Mouse (Mus musculus): ENCODE results near the gene Slc6a5. TPM values are rescaled to one million over a fixed set of nuclear protein-coding genes. Genes with fewer than 3 reads are reported as not detected.
"Not testable (repeated sequence)": the region's sequence is repeated elsewhere in the genome, so short reads cannot be mapped to it uniquely, and the experiment has no call there.

The Slc6a5 gene
- total RNA-seq, 2 experiments from 2014 or later: 4.5 to 8.8 TPM

DNA sequence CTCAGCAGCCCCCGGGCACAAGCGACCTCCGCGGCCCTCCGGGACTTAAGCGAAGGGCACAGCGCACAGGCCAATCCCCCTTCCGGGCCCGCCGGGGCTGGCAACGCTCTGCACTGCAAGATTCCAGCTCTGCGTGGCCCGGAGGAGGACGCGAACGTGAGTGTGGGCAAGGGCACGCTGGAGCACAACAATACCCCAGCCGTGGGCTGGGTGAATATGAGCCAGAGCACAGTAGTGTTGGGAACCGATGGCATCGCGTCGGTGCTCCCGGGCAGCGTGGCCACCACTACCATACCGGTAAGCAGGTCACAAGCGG, 2.0 kb downstream of the Slc6a5 start:
- DNase-seq (ENCODE audit: low spot score in 2 of 2): no peak

DNA sequence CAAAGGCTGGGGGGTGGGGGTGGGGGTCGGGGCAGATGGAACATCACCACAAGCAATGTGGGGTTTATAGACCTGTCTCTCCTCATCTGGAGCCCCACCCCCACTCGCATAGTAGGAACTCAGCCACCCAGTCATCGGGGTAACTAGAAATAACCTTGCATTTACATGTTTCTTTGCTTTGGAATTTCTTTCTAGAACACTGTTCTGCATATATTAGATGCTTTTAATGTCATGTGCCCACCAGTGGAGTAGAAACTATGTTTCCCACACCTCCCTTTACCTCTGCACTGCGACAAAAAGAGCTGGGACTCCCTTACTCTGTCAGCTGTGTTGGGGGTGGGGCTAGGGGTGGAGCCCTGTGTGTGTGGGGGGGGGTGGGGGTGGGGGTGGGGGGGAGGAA, 3.2 kb downstream of the Slc6a5 start:
- DNase-seq (ENCODE audit: low spot score in 2 of 2): no peak

DNA sequence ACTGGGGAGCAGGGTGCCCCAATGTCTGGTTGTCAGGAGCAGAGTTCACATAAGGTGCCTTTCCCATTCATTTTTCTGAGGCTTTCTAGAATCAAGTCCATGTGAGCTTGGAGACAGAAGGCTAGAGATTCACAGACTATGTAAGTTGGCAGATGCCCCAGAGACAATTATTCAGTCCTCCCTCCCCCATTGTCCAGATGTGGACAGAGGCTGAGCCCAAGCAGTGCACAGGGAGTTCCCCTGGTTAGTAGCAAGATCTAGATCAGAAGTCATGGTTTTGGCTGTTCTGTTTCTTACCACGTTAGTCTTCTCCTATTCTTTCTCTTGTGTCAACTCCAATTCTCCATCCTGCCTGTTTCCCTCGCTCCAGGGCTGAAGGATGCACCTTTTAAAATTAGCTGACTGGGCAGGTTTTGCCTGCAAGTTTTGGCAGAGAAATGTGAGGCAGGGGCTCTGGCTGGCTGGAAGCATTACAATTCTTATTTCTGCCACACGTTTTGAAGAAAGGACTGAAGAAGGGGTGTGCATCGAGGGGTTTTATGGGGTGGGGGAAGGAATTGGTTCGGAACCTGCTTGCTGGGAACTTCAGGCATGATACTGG, 3.9 kb downstream of the Slc6a5 start:
- no peak for DNase-seq (ENCODE audit: low spot score in 2 of 2)

DNA sequence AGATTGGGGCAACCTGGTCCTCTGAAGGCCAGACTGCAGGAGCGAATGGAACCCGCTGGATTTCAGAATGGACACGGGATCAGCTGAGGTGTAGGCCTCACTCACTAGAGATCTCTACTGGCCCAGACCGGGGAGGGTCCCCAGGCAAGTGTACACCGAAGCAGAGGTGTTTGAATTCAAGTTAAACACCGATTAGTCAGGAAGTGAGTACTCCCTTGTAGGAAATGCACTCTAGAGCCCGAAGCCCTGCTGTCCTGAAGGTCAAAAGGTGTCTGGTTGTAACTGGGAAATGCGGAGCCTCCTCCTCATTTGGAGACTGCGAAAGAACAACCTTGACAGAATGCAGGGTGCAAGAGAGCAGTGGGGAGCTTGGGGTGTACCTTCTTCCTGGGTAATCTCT, 5.0 kb downstream of the Slc6a5 start:
- DNase-seq (ENCODE audit: low spot score in 2 of 2): no peak

DNA sequence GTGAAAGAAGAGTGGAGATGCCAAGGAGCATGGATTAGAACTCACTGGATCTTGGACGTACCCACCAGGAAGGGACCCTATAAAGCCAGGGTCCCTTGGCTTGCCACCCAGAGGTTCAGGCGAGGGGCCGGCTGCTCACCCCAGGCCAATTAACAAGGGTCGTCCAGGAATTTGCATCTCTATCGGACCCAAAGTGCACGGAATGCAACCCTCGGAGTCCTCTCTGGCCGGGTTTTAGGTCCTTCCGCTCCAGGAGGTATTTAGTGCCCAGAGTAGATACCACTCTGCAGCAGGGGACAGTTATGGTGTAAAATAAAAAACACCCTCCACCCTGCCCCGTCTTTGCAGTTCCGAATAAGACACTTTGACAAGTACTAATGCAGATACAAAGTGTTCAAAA, 5.5 kb downstream of the Slc6a5 start:
- no peak for DNase-seq (ENCODE audit: low spot score in 2 of 2)

DNA sequence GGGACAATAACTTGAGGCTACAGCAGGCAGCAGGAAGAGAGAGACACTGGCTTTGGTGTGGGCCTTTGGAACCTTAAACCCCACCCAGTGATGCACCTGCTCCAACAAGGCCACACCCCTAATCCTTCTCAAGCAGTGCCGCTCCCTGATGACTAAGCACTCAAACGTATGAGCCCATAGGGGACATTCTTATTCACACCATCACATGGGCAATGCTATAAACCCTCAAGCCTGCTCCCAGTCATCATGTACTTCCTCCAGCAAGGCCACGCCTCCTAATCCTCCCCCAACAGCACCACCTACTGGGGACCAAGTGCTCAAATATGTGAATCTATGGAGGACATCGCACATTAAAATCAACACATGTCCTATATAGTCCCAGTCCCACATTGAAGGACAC, 9.5 kb downstream of the Slc6a5 start:
- DNase-seq (ENCODE audit: low spot score in 2 of 2): no peak

DNA sequence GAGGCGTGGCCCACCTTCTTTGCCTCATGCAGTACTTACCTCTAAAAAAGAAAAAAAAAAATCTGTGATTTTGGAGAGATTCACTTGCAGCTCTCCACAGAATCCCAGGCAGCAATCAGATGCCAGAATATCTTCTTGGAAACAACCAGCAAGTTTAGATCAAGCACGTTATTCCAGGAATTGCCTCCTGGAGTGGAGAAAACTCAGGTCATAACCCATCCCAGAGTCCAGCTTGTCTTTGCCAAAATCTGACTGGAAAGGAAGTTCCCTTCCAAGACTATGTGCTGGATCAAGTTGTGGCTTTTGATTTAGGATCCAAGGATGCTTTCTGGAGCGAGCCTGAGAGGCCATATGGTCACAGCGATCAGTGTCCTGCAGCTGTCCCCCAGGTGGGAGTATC, 10.8 kb downstream of the Slc6a5 start:
- no peak for DNase-seq (ENCODE audit: low spot score in 2 of 2)

DNA sequence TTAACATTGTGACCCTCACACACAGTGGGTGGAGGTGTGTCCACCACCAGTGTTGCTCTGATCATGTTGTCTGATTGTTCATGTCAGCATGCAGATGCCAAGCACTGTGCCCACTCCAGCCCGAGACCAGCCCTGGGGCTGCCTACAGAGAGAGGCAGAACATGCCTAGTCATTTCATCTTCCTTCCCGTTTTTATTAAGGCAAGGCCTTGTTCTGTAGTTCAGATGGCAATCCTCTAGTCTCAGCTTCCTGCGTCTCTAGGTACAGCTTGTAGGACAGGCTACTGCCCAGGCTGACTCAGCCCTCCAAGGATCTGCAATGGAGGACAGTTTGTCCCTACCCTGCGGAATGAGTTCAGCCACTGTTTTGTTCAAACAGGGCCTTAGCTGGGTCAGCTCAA, 13.0 kb downstream of the Slc6a5 start:
- DNase-seq (ENCODE audit: low spot score in 2 of 2): peak in 1 of 2 experiments; percentile 26

DNA sequence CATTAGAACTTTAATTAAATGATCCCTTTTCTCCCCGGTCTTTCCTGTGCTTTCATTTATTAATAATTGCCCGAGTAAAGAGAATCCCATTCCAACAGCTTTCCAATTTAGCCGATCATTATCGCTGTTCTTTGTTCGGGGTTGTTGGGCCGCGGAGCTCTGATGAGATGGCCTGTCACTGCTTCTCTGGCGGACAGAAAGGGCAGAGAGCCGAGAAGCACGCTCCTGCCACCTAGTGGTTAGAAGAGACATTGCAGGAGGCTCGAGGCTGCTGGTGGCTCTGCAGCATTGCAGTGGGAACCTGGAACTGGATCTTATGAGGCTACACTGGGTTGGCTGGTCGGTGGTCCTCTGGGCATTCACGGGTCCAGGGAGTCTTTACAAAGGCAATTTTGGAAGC, 13.4 kb downstream of the Slc6a5 start:
- peak; percentile 70 to 77 for DNase-seq (ENCODE audit: low spot score in 2 of 2)

DNA sequence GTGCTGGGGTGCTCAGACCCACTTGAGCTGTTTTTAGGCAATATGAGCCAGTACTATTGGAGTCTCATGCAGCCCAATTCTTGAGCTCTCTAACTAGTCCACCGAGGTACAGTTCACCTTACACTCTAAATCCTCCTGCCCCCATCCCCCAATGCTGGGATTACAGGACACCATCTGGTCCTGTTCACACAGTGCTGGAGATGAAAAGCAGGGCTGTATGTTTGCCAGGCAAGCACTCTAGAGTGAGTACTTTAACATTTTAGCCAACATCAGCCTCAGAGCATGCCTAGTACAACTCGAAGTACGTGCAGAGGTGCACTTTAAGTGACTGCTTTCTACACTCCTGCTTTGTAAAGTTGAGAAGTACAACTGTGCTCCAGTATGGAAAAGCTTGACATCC, 18.6 kb downstream of the Slc6a5 start:
- DNase-seq (ENCODE audit: low spot score in 2 of 2): no peak

DNA sequence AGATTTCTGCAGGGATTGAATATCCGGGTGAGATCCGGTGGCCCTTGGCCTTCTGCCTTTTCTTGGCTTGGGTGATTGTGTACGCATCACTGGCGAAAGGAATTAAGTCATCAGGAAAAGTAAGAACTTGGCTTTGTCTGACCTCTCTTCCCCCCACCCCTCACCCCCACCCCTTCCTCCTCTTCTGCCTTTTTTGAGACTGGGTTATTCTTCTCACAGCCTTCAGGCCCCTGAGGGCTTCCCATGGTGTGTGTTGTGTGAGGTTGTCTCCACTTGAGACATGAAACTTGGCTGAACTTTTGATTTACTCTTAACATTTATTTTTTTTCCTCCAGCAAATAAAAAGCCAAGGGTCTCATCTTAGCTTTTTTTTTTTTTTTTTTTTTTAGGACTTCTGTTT, 20.1 kb downstream of the Slc6a5 start:
- no peak for DNase-seq (ENCODE audit: low spot score in 2 of 2)

DNA sequence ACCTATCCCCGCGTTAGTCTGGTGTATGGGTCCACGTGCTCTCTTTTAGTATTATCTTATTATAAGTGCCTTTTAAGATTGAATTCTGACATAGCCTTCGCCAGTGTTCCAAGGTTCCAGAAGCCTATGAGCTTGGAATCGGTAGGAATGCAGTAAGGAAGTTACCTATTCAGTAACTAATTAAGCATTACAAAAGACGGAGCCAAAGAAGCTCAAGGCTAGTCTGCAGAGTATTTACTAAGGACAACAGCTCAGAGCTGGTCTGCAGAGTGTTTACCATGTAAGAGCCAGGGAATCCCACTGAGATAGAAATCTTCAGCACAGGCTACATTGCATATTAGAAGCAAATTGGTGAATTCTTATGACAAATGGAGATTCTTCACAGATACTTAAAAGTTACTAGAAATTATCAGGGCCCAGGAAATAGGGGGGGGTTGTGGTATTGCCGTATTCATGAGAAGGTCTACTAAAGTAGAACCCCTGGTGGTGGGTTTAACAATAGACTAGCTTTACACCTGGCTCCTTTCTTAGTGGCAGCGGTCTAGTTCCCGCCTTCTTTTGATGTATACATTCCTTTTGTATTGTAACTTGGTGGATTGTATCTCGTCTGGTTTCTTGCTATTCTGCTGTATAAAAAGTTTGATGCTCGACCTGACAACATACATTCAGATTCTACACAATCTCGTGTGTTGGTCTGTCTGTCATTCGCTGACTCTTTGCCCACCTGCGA, 23.6 kb downstream of the Slc6a5 start:
- DNase-seq (ENCODE audit: low spot score in 2 of 2): not testable (repeated sequence)

DNA sequence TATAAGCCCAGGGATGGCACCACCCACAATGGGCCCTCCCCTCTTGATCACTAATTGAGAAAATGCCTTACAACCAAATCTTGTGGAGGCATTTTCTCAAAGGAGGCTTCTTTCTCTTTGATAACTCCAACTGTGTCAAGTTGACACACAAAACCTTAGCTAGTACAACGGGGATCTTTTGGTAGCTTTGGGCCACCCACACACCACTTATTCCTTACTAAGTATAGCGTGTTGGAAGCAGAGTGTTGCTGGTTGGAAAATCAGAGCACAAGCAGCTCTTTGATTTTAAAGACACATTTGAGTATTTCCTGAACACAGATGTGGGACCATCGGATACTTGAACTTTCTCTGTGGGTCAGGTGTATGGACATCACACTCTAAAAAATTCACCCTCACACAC, 26.9 kb downstream of the Slc6a5 start:
- DNase-seq (ENCODE audit: low spot score in 2 of 2): no peak

DNA sequence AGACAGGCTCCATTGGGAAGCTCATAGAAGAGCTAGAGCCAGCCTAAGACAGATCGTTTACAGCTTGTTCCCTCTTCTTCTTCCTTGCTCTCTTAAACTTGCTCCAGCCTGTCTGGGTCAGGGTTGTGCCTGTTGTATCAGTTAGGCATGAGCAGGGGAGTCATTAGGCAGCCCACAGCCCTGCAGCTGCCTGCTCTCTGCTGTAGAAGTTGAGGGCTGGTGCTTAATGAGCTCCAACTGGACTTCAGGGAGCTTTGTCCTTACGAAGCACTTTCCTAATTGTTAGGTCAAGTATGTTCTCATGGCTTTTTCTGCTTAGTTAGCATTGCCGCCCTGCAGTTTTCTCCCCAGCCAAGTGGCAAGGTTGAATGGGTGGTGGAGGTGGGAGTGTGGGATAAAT, 32.1 kb downstream of the Slc6a5 start:
- no peak for DNase-seq (ENCODE audit: low spot score in 2 of 2)

DNA sequence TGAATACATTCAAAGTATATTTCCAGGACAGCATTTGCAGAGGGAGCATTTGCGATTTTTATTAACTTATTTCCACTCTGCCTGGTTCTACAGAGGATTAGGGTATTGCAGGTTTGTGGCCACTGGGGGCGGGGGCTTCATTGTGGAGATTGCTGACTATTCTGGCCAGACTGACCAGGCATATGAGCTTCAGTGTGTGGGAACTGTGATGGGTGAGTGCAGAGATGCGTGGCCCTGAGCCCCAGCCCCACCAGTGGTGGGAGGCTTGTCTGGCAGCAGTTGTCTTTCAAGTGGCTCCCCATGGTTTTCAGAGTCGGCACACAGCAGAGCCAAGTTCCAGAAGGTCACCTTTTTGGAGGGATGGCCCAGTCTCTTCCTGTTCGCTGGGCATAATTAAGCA, 32.5 kb downstream of the Slc6a5 start:
- no peak for DNase-seq (ENCODE audit: low spot score in 2 of 2)

DNA sequence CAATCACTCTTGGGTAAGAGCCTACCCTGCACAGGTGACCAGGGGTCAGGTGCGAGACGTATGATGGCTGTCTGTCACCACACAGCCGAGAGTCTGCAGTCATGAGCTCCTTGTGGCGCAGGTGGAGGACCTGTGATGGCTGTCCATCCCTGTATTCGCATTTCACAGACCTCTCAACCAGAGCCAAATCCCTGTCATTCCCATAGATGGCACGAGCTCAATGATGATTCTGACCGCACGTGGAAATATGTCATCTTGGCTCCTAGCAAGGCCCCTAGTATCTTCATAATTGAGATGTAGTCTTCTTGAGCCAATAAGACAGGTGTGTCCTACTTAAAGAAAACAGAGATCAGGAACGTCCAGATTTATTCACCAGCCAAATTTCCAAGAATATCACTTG, 36.7 kb downstream of the Slc6a5 start:
- DNase-seq (ENCODE audit: low spot score in 2 of 2): no peak

DNA sequence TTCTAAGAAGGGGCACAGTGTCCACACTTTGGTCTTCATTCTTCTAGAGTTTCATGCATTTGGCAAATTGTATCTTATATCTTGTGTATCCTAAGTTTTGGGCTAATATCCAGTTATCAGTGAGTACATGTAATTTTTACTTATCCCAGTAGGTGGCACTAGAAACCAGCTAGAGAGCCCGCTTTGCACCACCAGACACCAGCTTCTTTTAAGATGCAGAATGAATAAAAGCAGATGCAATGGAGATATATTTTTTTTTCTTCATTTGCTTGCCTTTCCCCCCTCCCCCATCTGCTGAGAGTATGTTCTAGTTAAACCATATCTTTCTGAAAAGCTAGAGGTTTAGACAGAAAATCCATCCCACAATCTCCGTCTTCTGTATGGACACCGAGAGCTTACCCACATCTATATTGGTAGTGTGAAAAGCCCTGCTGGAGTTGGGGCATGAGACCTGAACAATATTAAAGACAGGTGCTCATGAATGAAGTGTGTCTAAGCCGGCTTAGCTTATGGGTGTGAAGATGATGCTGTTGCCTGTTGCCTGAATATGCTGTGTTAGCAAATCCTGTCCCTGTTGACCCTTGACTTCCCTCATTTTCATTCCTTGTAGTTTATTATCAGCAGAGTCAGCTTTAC, 43.7 kb downstream of the Slc6a5 start:
- DNase-seq (ENCODE audit: low spot score in 2 of 2): no peak

DNA sequence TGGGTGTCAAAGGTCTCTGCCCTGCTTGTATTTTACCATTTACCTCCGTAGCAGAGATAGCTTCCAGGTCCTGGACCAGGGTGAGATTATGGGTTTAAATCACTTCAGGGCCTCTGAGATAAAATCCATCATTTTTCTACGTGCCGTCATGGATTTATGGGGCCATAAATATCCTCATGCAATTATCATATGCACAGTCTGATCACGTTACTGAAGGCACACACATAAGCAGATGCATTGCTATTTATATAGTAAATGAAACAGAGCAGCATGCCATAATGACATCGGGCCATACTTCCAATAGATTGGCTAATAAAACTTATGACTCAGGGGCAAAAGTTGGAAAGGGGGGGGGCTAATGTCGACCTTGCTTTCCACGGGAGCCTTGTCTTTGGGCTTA, 44.9 kb downstream of the Slc6a5 start:
- no peak for DNase-seq (ENCODE audit: low spot score in 2 of 2)

DNA sequence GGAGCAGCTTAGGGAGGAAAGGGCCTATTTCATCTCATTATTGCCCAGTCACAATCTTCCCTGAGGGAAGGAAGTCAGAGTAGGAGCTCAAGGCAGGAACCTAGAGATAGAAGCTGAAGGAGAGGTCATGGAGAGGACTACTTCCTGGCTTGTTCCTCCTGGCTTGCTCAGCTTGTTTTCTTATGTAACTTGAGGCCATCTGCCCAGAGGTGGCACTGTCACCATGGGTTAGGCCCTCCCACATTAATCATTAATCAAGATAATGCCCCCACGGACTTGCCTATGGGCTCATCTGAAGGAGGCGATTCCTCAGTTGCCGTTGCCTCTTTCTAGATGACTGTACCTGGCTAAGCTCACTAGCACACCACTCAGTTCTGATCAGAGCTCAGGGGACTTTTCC, 47.2 kb downstream of the Slc6a5 start:
- no peak for DNase-seq (ENCODE audit: low spot score in 2 of 2)

DNA sequence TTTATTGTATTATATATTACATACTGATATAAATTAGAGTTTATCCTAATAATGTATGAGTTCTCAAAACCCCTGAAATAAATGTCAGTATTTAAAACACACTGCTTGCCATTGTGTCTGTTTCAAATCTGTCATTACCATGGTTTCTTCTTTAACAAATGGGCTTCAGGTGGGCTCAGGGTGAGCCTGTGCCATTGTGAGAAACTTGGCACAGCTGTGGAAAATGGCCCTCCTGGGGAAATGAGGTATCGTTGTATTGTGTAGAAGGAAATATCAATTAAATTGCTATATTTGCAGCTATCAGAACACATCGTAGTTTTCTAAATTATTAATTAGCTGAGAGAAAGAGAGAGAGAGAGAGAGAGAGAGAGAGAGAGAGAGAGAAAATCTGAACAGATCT, 53.8 kb downstream of the Slc6a5 start:
- DNase-seq (ENCODE audit: low spot score in 2 of 2): no peak

DNA sequence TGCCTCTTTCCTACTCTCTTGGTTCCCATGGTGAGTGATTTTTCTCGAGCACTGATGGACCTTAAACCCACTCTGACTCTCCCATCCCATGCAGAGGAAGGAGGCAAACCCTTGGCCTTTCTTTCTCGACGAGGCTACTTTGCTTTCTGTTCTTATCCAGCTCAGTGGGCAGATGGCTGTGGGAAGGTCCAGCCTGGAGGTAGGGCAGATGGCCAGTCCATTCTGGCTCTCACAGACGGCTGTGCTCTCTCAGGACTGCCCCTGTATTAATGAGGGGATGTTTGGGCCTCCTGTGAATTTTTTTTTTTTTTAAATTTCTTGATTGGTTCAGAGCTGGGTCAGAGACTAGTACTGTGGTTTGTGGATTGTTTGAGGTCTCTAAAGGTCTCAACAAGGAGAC, 59.6 kb downstream of the Slc6a5 start:
- DNase-seq (ENCODE audit: low spot score in 2 of 2): no peak

DNA sequence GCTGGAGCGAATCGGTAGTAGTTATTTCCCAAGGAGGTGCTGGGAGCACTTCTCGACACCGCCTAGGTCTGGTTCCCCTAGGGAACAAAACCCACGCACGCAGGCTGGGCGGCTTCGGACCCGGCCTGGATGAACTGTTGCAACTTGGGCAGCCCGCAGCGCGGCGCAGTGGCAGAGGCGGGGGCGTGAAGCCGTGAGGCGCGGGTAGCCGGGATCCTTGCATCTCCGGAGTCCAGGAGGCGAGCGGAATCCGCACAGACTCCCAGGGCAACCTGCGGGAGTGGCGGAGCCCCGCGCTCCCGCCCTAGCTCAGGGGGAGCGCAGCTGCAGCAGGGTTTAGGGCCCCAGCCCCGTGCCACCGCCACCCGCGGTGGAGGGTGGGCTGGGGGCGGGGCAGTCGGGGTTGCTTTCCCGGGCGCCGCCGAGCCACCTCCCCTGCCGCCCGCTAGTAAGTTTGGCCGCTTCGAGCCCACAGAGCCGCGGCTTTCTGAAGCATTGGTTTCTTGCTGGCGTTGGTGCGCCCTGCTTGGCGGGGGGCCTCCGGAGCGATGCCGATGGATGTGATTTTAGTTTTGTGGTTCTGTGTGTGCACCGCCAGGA, 65.0 kb downstream of the Slc6a5 start, which contains the start of gene Nell1:
TSS of gene Nell1 (plus strand) at position 24 of the 600 bp plus-strand sequence.
- DNase-seq (ENCODE audit: low spot score in 2 of 2): no peak

Data from adrenal gland, adult 18-20 months (tissue).